Comparison of ENCODE assay signal across 27 mouse cellular contexts in genomic region chr4:101043691-101044090, GRCm38 (mm10). TPM values are rescaled to one million over a fixed set of nuclear protein-coding genes. Genes with fewer than 3 reads are reported as not detected.
DNase-seq lines count a peak whose midpoint lies in the region.
"Had no signal": no experiment of that assay in that cellular context is flagged by ENCODE, and none has a peak within 500 bp of the region (broad histone marks: within the 10 kb centered on the region; RNA-seq: fewer than 3 reads in every experiment).

No protein-coding gene starts in this region.

- 75% methylated on average over 2 of the region's 2 CpGs for WGBS in heart, embryonic 10.5 days

- intact Hi-C loops in heart, postnatal 36 days (cut with DNase I) = no loop called here
- intact Hi-C loops in left cerebral cortex, postnatal 36 days (cut with DNase I) = no loop called here

- no peaks in the 10 kb centered on the region for H3K9me3 ChIP-seq in heart, embryonic 10.5 days
- H3K9me3 ChIP-seq: forebrain, embryonic 13.5 days; heart, embryonic 15.5 days; hindbrain, embryonic 13.5 days had no signal

- DNase-seq in heart, adult 18-20 months = peak; percentile 45 to 65
- DNase-seq in heart, embryonic 10.5 days (ENCODE audit: low spot score) = no peak
- DNase-seq in heart, adult 8-10 months (ENCODE audit: low spot score) = peak; percentile 10
- peak; percentile 27 to 35 for DNase-seq in heart, postnatal 36 days
- DNase-seq in lung, postnatal 10 days = peak; percentile 72
- DNase-seq in left cerebral cortex, postnatal 36 days (ENCODE audit: low spot score in 2 of 2) = no peak
- no peak for DNase-seq in adrenal gland, adult 18-20 months (ENCODE audit: low spot score in 2 of 2)
- DNase-seq in cerebellum, adult 9-11 months = no peak
- DNase-seq: adrenal gland, postnatal 36 days; cerebellum, adult 11-12 months; cerebellum, postnatal 36 days; gastrocnemius, postnatal 25 days; kidney, adult 9 months; kidney, postnatal 4 days; layer of hippocampus, adult 9-11 months; liver, postnatal 0 days had no signal

- H3K36me3 ChIP-seq in heart, embryonic 10.5 days = no peaks in the 10 kb centered on the region
- H3K36me3 ChIP-seq: heart, embryonic 15.5 days; hindbrain, embryonic 13.5 days had no signal

- H3K4me1 ChIP-seq in heart, embryonic 10.5 days = no peaks in the 10 kb centered on the region
- H3K4me1 ChIP-seq: forebrain, embryonic 13.5 days; heart, embryonic 15.5 days; hindbrain, embryonic 13.5 days had no signal

- no peak overlapping the region for H3K4me3 ChIP-seq in heart, embryonic 10.5 days
- H3K4me3 ChIP-seq: erythroblast, embryonic 14.5 days; forebrain, embryonic 13.5 days; heart, embryonic 15.5 days; hindbrain, embryonic 13.5 days had no signal

- no peaks in the 10 kb centered on the region for H3K27me3 ChIP-seq in heart, embryonic 10.5 days (ENCODE audit: insufficient read depth, poor library complexity, severe bottlenecking)
- H3K27me3 ChIP-seq: CH12.LX; forebrain, embryonic 13.5 days; heart, embryonic 15.5 days; hindbrain, embryonic 13.5 days had no signal

- H3K27ac ChIP-seq in heart, embryonic 10.5 days = no peak overlapping the region
- H3K27ac ChIP-seq: forebrain, embryonic 13.5 days; heart, embryonic 15.5 days; hindbrain, embryonic 13.5 days had no signal

RNA-seq across cellular contexts. Expression of gene Gm10577, which starts 23.2 kb away (rescaled TPM):
- total RNA-seq in heart, adult 18-20 months (2021) = not detected
- not detected in 2 replicates for polyA plus RNA-seq in heart, embryonic 10.5 days (2016; fragmentation: Nextera tagmentation; extraction: Ambion mirVana)
- total RNA-seq in heart, adult 8-10 months (2022) = not detected
- not detected for total RNA-seq in heart, postnatal 36 days (2021)
- total RNA-seq in left cerebral cortex, postnatal 36 days (2021) = not detected
- total RNA-seq in adrenal gland, adult 18-20 months (2021) = not detected
- total RNA-seq: adrenal gland, postnatal 36 days; CH12.LX; gastrocnemius, postnatal 25 days; liver, adult 2 months; megakaryocyte-erythroid progenitor cell, adult 5-6 weeks; MEL; midbrain, postnatal 0 days; neutrophil, adult 5-6 weeks had no signal
- polyA plus RNA-seq: erythroblast, embryonic 14.5 days; forebrain, embryonic 13.5 days; heart, embryonic 15.5 days; hindbrain, embryonic 13.5 days; intestine, embryonic 14.5 days; liver, adult 2 months; liver, postnatal 0 days; midbrain, postnatal 0 days had no signal

RNA-seq across cellular contexts. Expression of gene Raver2, which starts 25.1 kb away (rescaled TPM):
- 1 to 10 TPM; 3.0 to 3.2 TPM for total RNA-seq in heart, adult 18-20 months (2021)
- polyA plus RNA-seq in heart, embryonic 10.5 days (2016; fragmentation: Nextera tagmentation; extraction: Ambion mirVana) = 4.3 and 4.5 TPM in 2 replicates
- total RNA-seq in heart, adult 8-10 months (2022) = 1 to 10 TPM; 2.3 to 4.6 (median 2.9) TPM
- total RNA-seq in heart, postnatal 36 days (2021) = 1 to 10 TPM; 2.2 to 2.4 TPM
- total RNA-seq in left cerebral cortex, postnatal 36 days (2021) = 10 to 100 TPM; 16.7 to 21.5 TPM
- total RNA-seq in adrenal gland, adult 18-20 months (2021) = 1 to 10 TPM; 4.2 to 4.4 TPM
- total RNA-seq: megakaryocyte-erythroid progenitor cell, adult 5-6 weeks had no signal
- polyA plus RNA-seq: erythroblast, embryonic 14.5 days had no signal

Comparison
In these comparisons a context has a peak if more than half of its experiments do, and no peak if none do; other contexts are left out.
1. DNase-seq: peak in heart, adult 18-20 months (2 of 2), heart, adult 8-10 months (single experiment), heart, postnatal 36 days (2 of 2) and lung, postnatal 10 days (single experiment); none in heart, embryonic 10.5 days (single experiment), left cerebral cortex, postnatal 36 days (0 of 2), adrenal gland, adult 18-20 months (0 of 2) and cerebellum, adult 9-11 months (single experiment).